Mouse (Mus musculus): ENCODE results near the gene Fam198b.
A peak's percentile ranks its signal among the peaks of the same experiment; 100 is the strongest.

The Fam198b gene

GRCm38 (mm10) chr3:79884305-79884704, at the start of gene Fam198b:
Gene Fam198b (plus strand): TSS chr3:79884533.
- peak; percentile 43 for DNase-seq (ENCODE audit: low read depth, low spot score)

- peak; percentile 35 for DNase-seq (ENCODE audit: low read depth, low spot score)
Observed at GRCm38 (mm10) chr3:79838751-79839150, 45.6 kb upstream of the Fam198b start.

- DNase-seq (ENCODE audit: low read depth, low spot score): no peak
Observed at GRCm38 (mm10) chr3:79841475-79841874, 42.9 kb upstream of the Fam198b start.

- DNase-seq (ENCODE audit: low read depth, low spot score): peak; percentile 70
Observed at GRCm38 (mm10) chr3:79842165-79842564, 42.2 kb upstream of the Fam198b start.

GRCm38 (mm10) chr3:79842616-79843016, 41.7 kb upstream of the Fam198b start:
- DNase-seq (ENCODE audit: low read depth, low spot score): peak; percentile 78

- DNase-seq (ENCODE audit: low read depth, low spot score): no peak
Observed at GRCm38 (mm10) chr3:79843999-79844398, 40.3 kb upstream of the Fam198b start.

GRCm38 (mm10) chr3:79846633-79847032, 37.7 kb upstream of the Fam198b start:
- DNase-seq (ENCODE audit: low read depth, low spot score): no peak

- no peak for DNase-seq (ENCODE audit: low read depth, low spot score)
Observed at GRCm38 (mm10) chr3:79848841-79849240, 35.5 kb upstream of the Fam198b start.

- no peak for DNase-seq (ENCODE audit: low read depth, low spot score)
Observed at GRCm38 (mm10) chr3:79849621-79850020, 34.7 kb upstream of the Fam198b start.

GRCm38 (mm10) chr3:79850656-79851055, 33.7 kb upstream of the Fam198b start:
- DNase-seq (ENCODE audit: low read depth, low spot score): peak; percentile 53

GRCm38 (mm10) chr3:79852108-79852507, 32.2 kb upstream of the Fam198b start:
- DNase-seq (ENCODE audit: low read depth, low spot score): no peak

GRCm38 (mm10) chr3:79852654-79853166, 31.6 kb upstream of the Fam198b start, which contains the start of gene Tmem144:
Gene Tmem144 (minus strand): TSS chr3:79852773.
- no peak for DNase-seq (ENCODE audit: low read depth, low spot score)

- DNase-seq (ENCODE audit: low read depth, low spot score): no peak
Observed at GRCm38 (mm10) chr3:79857780-79858179, 26.6 kb upstream of the Fam198b start.

- DNase-seq (ENCODE audit: low read depth, low spot score): no peak
Observed at GRCm38 (mm10) chr3:79858221-79858620, 26.1 kb upstream of the Fam198b start.

GRCm38 (mm10) chr3:79864824-79865223, 19.5 kb upstream of the Fam198b start:
- DNase-seq (ENCODE audit: low read depth, low spot score): no peak

GRCm38 (mm10) chr3:79866089-79866488, 18.2 kb upstream of the Fam198b start:
- DNase-seq (ENCODE audit: low read depth, low spot score): no peak

GRCm38 (mm10) chr3:79866526-79866925, 17.8 kb upstream of the Fam198b start:
- DNase-seq (ENCODE audit: low read depth, low spot score): no peak

- no peak for DNase-seq (ENCODE audit: low read depth, low spot score)
Observed at GRCm38 (mm10) chr3:79867121-79867709, 17.1 kb upstream of the Fam198b start.

- no peak for DNase-seq (ENCODE audit: low read depth, low spot score)
Observed at GRCm38 (mm10) chr3:79875471-79875870, 8.9 kb upstream of the Fam198b start.

GRCm38 (mm10) chr3:79878350-79878749, 6.0 kb upstream of the Fam198b start:
- DNase-seq (ENCODE audit: low read depth, low spot score): no peak

- no peak for DNase-seq (ENCODE audit: low read depth, low spot score)
Observed at GRCm38 (mm10) chr3:79879246-79879645, 5.1 kb upstream of the Fam198b start.

- no peak for DNase-seq (ENCODE audit: low read depth, low spot score)
Observed at GRCm38 (mm10) chr3:79881645-79882044, 2.7 kb upstream of the Fam198b start.

- peak; percentile 78 for DNase-seq (ENCODE audit: low read depth, low spot score)
Observed at GRCm38 (mm10) chr3:79883092-79883491, 1.2 kb upstream of the Fam198b start.

- peak; percentile 73 for DNase-seq (ENCODE audit: low read depth, low spot score)
Observed at GRCm38 (mm10) chr3:79884761-79885189, 442 bp downstream of the Fam198b start.

Measured in R1 (cell line).